Mouse (Mus musculus) cerebellum, adult (tissue): Measurements from ENCODE around the gene Ap1s3.
"Not testable (repeated sequence)": the region's sequence is repeated elsewhere in the genome, so short reads cannot be mapped to it uniquely, and the experiment has no call there.

Experiments
- ATAC-seq: cut with Nextera tagmentation; 2 replicates; pipeline ENCODE4 v1.9.2; 2017; ENCODE audit warnings: mild to moderate bottlenecking, moderate library complexity, mixed read lengths; ENCODE audit not compliant: insufficient number of reproducible peaks, low FRiP score, low TSS enrichment

The Ap1s3 gene

DNA sequence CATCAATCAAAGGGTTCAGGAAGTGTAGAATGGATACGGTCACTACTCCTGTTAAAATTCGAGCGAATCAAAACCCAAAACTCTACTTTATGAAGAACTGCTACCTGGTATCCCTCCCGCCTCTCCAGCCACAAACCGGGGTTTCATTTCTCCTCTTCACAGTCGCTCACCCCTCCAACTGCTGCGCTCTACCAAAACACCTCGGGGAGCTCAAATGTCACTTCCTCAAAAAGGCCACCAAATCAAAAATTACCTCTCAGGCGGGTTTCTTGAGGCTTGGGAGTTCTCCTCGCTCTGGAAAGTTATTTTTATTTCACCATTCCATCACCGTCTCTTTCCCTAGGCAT is 603 bp downstream of the Ap1s3 start:
- no peak for ATAC-seq

DNA sequence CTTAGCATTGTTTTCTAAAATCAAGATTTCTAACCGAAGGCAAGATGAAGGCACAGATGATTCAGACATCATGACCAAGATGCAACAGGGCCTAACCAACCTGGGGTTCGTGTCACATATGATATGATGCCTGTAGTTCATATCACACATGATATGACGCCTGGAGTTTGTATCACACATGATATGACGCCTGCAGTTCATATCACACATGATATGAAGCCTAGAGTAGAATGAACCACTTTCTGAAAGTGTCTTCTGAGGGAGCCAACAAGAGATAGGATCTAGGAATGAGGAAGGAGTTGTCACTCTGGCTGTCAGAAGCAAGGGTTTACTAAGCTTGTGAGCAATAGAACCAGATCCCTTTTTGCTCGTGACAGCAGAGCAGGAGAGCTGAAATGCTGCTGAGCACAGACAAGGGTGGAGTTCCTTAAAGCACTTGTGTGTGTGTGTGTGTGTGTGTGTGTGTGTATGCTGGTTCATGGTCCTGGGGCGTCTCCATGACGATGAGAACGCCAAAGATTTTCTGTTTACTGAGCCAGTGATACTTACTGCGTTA is 2.3 kb downstream of the Ap1s3 start:
- ATAC-seq, result no peak

DNA sequence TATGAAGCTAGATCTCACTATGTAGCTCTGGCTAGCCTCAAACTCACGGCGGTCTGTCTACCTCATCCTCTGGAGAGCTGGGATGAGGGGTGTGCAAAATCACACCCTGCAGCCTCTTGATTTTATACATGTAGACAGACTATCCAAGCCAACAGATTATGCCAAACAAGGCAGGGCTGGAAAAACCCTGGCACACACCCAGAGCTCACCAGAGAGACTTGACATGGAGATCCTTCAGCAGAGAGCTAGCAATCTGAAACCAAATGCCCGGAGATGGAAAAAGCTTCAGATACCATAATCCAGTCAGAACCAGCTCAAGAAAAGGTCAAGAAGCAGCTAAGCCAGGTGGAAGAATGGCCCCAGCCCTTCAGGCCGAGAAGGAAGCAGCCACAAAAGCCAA is 6.9 kb downstream of the Ap1s3 start:
- ATAC-seq, result peak; percentile 58; the same call in 1 of the 2 replicates

DNA sequence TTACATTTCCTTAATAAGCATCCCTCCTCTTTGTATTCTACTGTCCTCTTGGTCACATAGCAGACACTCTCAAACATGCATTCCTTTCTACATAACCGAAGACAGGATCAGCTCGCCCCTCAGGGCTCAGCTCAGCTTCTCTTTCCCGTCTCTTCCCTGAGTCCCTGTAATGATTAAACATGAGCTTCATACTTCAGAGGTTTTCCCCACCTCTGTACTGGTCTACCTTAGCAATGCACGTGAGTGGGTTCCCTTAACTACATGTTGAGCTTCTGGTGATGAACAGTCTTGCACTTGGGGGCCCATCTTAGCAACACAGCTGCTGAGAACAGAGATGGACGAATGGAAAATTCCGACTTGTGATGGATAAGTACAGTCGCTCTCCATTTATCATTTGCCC is 12.2 kb downstream of the Ap1s3 start:
- no peak for ATAC-seq

DNA sequence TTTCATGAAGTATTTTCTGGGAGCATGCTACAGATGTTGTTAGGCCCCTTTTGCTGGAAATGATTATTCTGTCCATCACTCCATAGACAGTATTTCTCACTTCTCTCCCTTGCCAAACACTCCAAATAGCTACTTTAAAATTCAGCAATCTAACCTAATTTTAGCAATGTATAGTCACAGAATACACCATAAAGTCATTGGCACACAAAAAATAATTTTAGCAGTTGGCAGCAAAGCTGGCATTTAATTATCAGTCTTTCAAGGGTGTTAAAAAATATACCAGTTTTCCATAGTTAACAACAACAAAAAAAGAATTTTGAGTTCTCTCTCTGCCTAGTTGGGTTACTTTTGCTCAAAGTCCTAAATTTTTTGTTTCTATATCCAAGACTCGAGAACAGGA is 14.4 kb downstream of the Ap1s3 start:
- no peak for ATAC-seq

DNA sequence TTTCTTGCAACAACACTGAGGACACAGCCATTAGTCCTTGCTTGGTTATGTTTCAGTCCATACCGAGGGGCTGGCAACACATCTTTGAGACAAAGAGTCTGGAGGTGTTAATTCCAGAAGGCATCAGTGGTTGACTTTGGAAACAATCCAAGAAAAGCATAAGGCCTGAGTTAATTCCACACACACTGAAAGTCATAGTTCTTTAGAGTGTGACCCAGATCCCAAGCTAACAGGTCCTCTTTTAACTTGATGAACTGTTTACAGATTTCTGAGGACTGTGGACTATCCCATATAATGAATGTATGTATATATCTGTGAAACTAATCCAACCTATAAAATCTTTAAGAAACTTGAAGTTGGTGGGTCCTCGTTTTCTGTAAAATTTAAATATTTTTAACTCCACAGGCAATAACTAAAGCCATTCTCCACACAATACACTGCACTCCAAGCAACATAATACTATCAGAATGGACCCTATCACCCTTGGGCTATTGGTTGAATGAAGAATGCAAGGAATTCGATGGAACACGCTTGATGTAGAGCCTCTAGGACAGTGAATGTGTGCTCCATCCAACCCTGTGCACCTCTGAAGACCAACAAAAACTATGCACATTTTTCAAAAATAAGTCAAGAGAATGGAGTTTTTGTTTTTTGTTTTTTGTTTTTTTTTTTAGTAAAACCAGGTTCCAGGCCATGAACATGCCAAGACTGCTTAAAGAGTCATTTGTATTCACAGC is 15.8 kb downstream of the Ap1s3 start:
- ATAC-seq, result no peak

DNA sequence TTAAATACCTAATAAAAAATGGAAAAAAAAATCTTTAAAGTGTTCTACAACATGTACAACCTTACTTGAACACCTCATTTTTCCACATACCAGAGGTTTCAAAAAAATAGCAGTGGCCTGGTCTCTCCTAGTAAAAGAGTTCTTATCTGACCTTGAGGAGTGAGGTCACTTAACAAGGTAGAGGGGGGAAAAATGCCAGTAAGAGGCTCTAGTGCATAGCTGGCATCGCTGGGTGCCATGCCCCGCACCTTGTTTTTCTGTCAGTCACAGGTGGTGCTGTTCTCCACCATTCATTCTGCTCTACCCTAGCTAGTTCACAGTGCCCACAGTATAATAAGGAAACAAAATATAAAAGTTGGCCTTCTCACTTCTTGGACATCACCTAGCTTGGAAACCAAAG is 16.8 kb downstream of the Ap1s3 start:
- ATAC-seq, result no peak

DNA sequence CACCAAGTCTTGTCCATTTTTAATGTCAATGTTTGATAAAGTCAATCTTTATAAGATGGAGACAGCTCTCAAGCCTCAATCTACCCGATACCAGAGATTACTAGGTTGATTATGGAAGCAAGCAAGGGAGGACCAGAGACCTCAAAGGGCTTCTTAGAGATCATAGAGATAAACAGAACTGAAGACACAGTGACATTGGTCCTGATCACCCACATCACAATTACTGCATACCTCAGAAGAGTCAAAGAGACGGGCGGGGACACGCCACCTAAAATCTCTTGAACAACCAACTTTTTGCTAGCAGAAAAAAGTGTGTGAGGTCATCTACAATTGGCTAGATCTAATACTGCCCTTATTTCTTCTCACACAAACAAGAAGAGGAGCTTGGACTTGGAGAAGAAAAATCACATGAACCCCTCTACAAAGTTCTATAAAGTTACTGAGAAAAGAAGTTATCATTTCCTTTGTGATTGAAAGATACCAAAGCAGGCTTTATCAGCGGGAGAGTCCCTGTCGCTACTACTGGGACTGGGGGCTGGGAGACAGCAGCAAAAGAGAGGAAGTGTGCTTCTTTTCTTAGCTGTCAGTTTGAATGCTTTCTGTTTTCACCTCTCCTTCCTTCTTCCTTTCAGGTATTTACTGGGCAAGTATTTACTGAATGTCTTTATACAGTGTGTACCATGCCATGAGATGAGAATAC is 28.2 kb downstream of the Ap1s3 start:
- ATAC-seq, result no peak

DNA sequence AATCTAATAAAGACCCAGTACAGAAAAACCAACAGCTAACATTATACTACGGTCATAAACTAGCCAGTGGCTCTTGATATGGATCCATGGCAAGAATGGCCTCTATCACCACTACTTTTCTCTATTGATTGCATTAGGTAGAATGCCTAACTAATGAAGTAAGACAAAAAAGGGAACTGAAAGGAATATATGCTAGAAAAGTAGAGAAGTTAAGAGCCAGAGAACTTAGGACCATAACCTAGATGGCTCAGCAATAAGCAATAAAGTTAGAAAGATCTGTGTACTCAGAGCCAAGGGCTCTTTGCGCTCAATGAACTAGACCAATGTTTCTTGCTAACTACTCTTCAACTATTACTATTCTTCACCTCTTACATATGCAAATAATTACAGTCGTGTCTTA is 29.1 kb downstream of the Ap1s3 start:
- ATAC-seq, result no peak

DNA sequence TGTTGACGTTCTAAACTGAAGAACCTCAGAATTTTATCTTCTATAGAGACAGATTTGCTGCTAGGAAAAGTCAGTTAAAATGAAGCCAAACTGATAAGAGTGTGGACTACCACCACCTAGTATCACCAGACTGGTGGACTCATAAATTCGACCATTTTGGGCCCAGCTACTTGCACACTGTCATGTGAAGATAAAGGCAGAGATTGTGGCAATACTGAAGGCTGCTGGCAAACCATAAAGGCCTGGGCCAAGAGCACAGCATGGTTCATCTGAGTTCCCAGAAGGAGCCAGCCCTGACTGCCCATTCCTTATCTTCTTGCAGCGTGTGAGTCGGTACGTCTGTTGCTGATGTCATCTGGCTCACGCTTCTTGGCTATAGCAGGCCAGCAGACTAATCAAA is 30.4 kb downstream of the Ap1s3 start:
- no peak for ATAC-seq

DNA sequence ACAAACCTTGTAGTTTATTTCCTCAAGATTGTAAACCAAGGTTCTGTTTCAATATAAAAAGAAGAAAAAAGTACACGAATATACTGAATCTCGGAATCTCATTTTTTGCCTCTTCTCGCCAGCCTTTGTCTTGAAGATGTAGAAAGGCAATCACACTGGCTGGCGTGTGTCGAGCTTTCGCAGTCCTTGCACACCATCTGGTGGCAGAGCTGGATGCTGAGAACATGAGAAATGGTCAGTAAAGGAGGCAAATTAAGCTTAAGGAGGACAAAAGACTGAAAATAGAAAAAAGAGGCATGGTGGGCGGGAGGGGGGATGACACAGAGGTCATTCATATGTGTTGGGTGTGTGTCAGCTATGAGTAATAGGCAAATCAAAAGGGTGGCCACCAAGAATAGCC is 31.6 kb downstream of the Ap1s3 start:
- ATAC-seq, result peak; percentile 68

DNA sequence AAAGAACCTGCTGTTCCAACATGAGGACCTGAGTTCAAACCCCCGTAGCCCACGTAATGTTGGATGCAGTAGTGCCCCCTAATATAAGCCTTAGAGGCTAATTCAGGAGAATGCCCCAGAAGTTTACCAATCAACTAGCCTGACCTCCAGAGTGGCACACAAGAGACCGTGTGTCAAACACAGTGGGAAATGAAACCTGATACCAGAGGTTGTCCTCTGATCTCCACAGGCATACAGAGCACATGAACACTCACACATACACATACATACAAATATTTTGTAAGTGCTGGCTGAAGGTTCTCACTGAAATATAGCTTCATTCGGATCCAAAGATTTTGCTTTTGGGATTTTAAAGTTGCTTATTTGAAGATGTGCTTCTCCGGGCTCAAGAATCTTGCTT is 32.1 kb downstream of the Ap1s3 start:
- ATAC-seq, result no peak

DNA sequence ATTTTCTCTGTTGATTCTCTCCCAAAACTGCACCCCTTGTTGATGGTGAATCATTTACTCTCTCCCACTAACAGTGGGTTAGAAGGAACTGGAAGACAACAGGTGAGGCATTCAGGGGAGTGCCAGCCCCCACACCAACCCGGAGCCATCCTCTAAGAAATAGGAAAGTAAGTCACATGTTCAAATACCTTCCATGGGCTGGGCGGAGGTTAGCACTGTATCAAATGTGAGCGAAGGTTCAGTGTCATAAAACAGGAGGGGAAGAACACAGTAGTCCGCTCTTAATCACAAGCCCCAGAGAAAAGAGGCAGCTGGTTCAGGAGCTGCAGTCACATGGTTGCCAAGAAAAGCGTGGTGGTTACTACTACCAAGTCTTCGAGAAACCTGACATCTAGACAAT is 32.7 kb downstream of the Ap1s3 start:
- ATAC-seq, result no peak

DNA sequence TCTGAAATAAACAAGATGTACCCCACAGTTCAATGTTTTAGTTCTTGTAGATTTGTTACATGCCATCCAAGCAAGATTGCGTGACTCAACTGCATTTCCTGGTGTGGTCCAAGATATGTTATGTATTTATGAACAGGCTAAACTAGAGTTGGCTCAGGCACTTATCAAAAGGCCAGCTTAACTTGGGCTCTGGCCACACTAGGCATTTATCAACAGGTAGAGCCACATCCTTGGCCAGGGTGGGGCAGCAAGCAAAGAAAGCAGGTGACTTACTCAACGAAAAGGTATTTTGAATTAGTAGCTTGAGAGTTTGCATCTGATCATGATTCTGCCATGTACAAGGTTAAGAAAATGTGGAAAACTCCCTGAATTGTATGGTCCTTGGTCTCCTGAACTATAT is 34.0 kb downstream of the Ap1s3 start:
- ATAC-seq, result no peak

DNA sequence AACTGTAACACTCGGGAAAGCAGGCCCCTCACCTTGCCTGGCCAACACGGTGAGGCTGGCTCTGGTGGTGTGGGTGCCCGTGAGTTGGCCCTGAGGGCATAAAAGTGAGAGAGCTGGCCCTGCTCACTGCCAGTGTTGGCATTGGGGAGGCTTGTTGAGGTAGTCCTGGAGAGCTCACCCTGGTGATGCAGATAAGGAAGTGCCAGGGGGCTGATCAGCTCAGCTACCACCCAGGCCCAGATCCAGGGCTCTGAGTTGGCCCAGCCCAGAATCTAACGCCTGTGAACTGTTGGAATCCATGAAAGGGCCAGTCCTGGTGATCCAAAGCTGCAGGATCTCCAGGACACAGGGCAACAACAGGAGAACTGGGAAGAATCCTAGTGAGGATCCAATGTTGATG is 40.3 kb downstream of the Ap1s3 start:
- ATAC-seq, result no peak

DNA sequence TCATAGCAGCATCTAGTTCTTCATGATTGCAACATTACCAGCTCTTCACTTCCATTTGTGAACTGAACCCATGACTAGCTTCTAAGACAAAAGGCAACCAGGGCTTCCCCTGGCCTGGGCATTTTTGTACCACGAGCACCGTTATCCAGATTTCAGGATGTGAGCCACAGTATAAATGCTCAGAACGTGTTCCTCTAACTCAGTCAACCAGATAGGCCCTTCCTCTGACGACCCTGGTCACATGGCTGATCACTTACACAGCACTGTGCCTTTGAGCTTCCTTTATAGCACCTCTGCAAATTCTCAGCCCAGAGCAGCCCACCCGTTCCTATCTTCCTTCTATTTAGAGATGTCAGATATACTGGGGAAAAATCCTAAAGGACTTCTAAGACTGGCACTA is 42.0 kb downstream of the Ap1s3 start:
- no peak for ATAC-seq

DNA sequence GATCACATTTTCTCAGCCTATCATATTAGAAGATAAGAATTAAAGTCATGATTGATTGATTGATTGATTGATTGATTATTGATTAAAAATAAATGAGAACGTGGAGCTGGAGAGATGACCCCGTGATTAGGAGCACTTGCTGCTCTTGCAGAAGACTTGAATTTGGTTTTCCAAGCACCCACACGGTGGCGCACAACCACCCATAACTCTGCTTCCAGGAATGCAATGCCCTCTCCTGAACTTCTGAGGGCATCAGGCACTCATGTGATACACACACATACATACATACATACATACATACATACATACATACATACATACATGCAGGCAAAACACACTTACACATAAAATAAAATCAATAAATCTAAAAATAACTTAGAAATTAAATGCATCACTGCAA is 45.6 kb downstream of the Ap1s3 start:
- ATAC-seq, result no peak

DNA sequence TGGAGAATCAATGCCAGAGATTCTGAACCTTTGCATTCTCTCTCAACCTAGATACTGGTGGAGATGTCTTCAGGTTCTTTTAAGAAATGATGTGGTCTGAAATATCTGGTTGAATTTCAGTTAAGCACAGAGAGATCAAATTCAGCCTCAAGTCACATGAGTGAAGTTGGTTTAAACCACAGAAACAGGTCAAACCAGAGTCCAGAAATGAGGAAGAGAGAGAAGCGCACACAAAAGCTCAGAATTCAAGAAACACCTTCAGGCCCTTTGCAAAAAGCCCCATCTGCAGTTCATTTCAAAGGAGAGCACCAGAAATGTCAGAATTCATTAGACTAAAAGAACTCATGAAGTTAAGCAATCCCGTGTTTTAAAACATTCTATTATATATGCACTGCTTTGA is 52.3 kb downstream of the Ap1s3 start:
- ATAC-seq, result no peak

DNA sequence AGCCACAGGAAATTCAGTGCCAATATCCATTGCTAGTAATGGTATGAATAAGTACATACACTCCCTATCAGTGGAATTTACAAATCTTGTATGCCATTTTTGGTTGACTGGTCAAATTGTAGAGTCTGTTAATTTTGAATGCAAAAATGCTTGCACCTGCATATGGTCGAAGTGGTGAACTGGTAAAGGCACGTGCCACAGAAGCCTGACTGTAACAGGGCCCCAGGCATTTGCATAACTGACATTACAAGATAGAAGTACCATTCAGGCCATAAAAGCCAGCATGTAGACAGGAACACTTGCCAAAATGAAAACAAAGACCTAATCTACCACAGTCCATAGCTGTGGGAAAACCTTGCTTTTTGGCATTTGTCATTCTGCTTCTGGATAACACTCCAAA is 55.3 kb downstream of the Ap1s3 start:
- ATAC-seq, result no peak

DNA sequence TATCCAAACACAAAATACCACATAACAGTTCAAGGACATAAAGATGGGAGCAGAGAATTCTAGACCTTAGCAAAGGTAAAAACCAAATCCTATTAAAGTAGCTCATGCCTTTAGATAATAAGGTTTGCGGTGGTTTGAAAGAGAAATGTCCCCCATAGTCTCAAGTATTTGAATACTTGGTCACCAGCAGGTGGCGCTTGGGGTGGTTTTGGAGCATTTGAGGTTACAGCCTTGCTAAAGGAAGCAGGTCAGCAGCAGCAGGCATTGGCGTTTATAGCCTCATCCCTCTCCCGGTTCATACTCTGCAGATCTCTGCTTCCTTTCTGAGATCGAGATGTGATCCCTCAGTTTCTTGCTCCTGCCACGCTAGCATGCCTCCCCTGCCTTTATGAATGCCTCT is 57.3 kb downstream of the Ap1s3 start:
- no peak for ATAC-seq

DNA sequence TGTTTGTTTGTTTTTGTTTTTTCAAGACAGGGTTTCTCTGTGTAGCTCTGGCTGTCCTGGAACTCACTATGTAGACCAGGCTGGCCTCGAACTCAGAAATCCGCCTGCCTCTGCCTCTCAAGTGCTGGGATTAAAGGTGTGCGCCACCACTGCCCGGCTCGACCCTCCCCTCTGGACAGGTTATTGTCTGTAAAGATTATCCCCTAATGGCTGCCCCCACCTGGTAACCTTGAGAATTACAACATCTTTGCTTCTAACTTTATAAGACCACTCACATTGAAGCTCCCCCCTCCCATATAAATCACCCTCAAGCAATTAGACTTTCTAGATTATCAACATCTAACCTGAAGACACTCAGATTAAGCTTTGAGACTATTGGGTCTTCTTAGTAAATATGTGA is 60.5 kb downstream of the Ap1s3 start:
- not testable (repeated sequence) for ATAC-seq

DNA sequence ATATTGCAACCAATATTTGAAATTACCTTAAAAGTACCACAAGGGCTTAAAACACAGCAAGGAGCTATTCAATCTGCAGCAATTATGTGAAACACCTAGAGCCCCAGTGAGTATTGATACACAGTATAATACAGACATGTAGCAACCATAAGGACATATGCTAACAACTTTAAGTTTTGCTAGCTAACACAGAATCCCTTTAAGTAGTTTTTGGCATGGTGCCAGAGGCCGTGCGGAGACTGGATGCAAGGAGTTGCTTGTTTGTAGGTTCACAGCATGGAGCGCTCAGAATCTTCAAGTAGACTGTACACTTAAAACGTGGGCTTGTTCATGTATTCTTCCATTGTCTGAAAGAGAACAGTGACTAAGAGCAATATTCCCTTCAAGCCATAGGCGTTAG is 62.9 kb downstream of the Ap1s3 start:
- not testable (repeated sequence) for ATAC-seq
